Mouse (Mus musculus) midbrain, postnatal 0 days (tissue): ENCODE measurements around the gene Cfap43. TPM values are rescaled to one million over a fixed set of nuclear protein-coding genes. Genes with fewer than 3 reads are reported as not detected.

Source experiments
- ATAC-seq: fragments of 200-750 bp; cut with Nextera tagmentation; 2 replicates; pipeline ENCODE4 v1.8.0; 2017; ENCODE audit warnings: moderate number of reproducible peaks, mild to moderate bottlenecking, moderate TSS enrichment, moderate library complexity; ENCODE audit not compliant: low FRiP score
- DNase-seq: peaks from one replicate; pipeline ENCODE4 v3.0.0-alpha.2; 2015; ENCODE audit warnings: low spot score
- H3K27ac ChIP-seq: fragments of 300-500 bp; sonication (generic); 2 replicates; pipeline ENCODE4 v1.5.1; 2014; ENCODE audit warnings: low read depth, mild to moderate bottlenecking, low read length, mixed read lengths
- H3K27me3 ChIP-seq: fragments of 300-500 bp; sonication (generic); 2 replicates; pipeline ENCODE4 v1.6.1; 2014; ENCODE audit warnings: low read length, control low read depth, mixed read lengths; ENCODE audit not compliant: insufficient read depth
- H3K36me3 ChIP-seq: fragments of 300-500 bp; sonication (generic); 2 replicates; pipeline ENCODE4 v1.6.1; 2014; ENCODE audit warnings: low read length, control low read depth, mixed read lengths; ENCODE audit not compliant: insufficient read depth
- H3K4me1 ChIP-seq: fragments of 300-500 bp; sonication (generic); 2 replicates; pipeline ENCODE4 v1.6.1; 2014; ENCODE audit warnings: mild to moderate bottlenecking, control low read depth, antibody characterized with exemption, low read length, mixed read lengths; ENCODE audit not compliant: insufficient read depth
- H3K4me2 ChIP-seq: fragments of 300-500 bp; sonication (generic); 2 replicates; pipeline ENCODE4 v1.6.1; 2014; ENCODE audit warnings: low read depth, mild to moderate bottlenecking, low read length, mixed read lengths; ENCODE audit not compliant: poor library complexity, severe bottlenecking
- H3K4me3 ChIP-seq: fragments of 300-500 bp; sonication (generic); 2 replicates; pipeline ENCODE4 v1.5.1; 2014; ENCODE audit warnings: low read depth, mild to moderate bottlenecking, low read length, moderate library complexity
- H3K9ac ChIP-seq: fragments of 300-500 bp; sonication (generic); replicated peaks from 2 replicates; pipeline ENCODE4 v1.6.1; 2014; ENCODE audit warnings: mild to moderate bottlenecking, low read length, moderate library complexity, mixed read lengths; ENCODE audit not compliant: poor library complexity, severe bottlenecking
- H3K9me3 ChIP-seq: fragments of 300-500 bp; sonication (generic); 2 replicates; pipeline ENCODE4 v1.6.1; 2016; ENCODE audit warnings: low read length, control low read depth
- CTCF ChIP-seq: IDR thresholded peaks from 2 replicates; pipeline ENCODE4 v1.5.1; 2016; ENCODE audit warnings: antibody characterized with exemption, mild to moderate bottlenecking
- WGBS: fragments of 180-500 bp; shearing (Covaris S2); extraction: QIAGEN DNeasy Blood & Tissue Kit; methylation state at CpG from one replicate; pipeline ENCODE4 v1.1.7; 2014; 5-methylcytosine and 5-hydroxymethylcytosine counted together
- polyA plus RNA-seq: library from polyadenylated mRNA; unstranded; fragments of >200 nt; fragmentation: Nextera tagmentation; extraction: Ambion mirVana; gene quantifications from 2 replicates; pipeline ENCODE4 v1.2.1, GENCODE M21; 2015
- total RNA-seq: library from RNA; depleted of rRNA; stranded (reverse); fragments of >200 nt; gene quantifications from 2 replicates; pipeline ENCODE4 v1.2.3, GENCODE M21; 2014

Gene Cfap43
- total and polyA plus RNA-seq, 2 experiments from 2014 or later, result 2.6 to 4.2 TPM

DNA sequence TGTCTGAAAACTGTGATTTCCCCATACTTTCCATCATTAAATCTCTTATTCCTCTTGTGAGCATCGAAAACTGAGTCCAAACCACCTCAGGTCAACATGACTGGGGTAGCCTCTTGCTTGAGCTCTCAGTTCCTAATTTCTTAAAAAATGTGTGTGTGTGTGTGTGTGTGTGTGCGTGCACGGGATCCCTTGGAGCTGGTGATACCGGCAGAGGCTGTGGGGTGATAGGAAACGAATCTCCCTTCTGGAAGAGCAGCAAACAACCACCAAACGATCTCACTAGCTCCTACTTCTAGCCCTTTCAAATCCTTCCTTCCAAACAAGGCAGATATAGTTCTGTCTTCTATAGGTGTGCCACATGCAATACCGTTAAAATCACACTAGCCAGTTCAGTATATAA is 54.4 kb downstream of the Cfap43 start:
- TF ChIP-seq CTCF, result no peak
- no peak for ATAC-seq
- peak overlapping the region; percentile 89 for H3K4me2 ChIP-seq
- H3K4me1 ChIP-seq, result peaks cover 5% of the 10 kb centered on the region; the same call in 1 of the 2 replicates
- peak overlapping the region; percentile 83; the same call in 1 of the 2 replicates for H3K9ac ChIP-seq
- H3K4me3 ChIP-seq, result peak overlapping the region; percentile 56
- H3K9me3 ChIP-seq, result no peaks in the 10 kb centered on the region
- DNase-seq, result no peak
- 0 out of 2 replicates have a peak, but pooled peaks cover 3% of the 10 kb centered on the region for H3K36me3 ChIP-seq
- 84% methylated on average over 7 of the region's 7 CpGs for WGBS
- H3K27ac ChIP-seq, result peak overlapping the region; percentile 92
- H3K27me3 ChIP-seq, result 0 out of 2 replicates have a peak, but pooled peaks cover 4% of the 10 kb centered on the region

DNA sequence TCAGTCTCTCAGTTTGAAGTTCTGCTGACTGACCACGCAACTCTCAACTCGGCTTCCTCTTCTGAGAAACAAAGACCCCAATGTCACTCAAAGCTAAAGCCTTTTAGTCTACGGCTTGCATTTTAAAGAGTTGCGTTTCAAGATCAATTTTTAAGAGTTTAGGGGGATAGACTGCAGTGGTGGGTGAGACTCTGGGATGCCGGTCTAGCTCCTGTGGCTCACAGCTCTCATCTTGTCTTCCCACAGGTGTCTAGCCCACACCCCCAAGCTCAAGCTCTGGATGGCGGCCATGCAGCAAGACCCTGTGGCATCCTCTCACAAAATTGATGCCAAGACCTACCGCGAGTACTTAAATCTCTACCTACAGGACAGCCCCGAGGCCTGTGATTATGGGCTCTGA is 55.0 kb downstream of the Cfap43 start:
- ATAC-seq (no peak), DNase-seq (no peak)
- Histone ChIP-seq H3K4me2 (no peak overlapping the region), H3K4me1 (peaks cover 5% of the 10 kb centered on the region; the same call in 1 of the 2 replicates), H3K9ac (no peak overlapping the region), H3K27ac (no peak overlapping the region), H3K36me3 (0 out of 2 replicates have a peak, but pooled peaks cover 3% of the 10 kb centered on the region), H3K9me3 (no peaks in the 10 kb centered on the region), H3K27me3 (0 out of 2 replicates have a peak, but pooled peaks cover 4% of the 10 kb centered on the region), H3K4me3 (no peak overlapping the region)
- WGBS, result 96% methylated on average over 9 of the region's 9 CpGs
- no peak for TF ChIP-seq CTCF

DNA sequence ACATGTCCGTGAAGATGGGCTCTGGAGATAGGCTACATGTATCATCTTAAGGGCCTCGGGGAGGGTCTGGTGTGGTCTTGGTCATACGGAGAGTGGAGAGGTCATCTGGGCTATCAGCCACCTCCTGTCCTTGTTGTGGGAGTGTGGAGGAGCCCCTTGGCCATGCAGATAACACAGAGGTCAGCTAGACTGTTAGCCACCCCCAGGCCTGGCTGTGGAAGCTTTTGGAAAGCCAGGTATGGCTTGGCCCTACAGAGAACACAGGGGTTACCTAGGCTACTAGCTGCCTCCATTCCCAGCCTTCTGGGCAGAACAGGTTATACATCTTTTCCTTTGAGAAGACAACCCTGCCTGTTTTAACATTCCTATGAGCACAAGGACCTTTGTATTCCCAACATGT is 56.5 kb downstream of the Cfap43 start:
- H3K27me3 ChIP-seq, result no peaks in the 10 kb centered on the region
- peaks cover 5% of the 10 kb centered on the region; the same call in 1 of the 2 replicates for H3K4me1 ChIP-seq
- no peak overlapping the region for H3K4me2 ChIP-seq
- no peak overlapping the region for H3K4me3 ChIP-seq
- no peak overlapping the region for H3K9ac ChIP-seq
- no peak overlapping the region for H3K27ac ChIP-seq
- 99% methylated on average over 3 of the region's 3 CpGs for WGBS
- DNase-seq (no peak), ATAC-seq (no peak)
- 0 out of 2 replicates have a peak, but pooled peaks cover 3% of the 10 kb centered on the region for H3K36me3 ChIP-seq
- no peaks in the 10 kb centered on the region for H3K9me3 ChIP-seq
- no peak for TF ChIP-seq CTCF

DNA sequence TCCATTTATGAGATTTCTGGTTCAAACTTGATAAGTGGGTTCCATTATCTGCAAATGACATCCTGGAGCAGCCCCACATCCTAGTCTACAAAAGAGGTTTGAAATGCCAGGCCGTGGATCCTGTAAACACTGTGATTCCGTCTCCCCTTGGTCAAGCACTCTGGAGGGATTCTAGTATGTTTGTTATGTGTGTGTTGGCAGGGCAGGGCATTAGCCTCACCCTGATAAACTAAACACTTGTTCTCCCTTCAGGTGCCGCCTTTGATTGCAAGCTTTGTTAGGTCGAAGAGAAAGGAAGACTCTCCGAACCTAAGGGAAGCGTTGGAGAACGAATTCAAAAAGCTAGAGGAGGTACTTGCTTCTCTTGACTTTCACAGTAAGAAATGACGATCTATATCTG is 59.9 kb downstream of the Cfap43 start:
- Histone ChIP-seq H3K36me3 (0 out of 2 replicates have a peak, but pooled peaks cover under 1% of the 10 kb centered on the region), H3K27me3 (no peaks in the 10 kb centered on the region), H3K9me3 (no peaks in the 10 kb centered on the region), H3K4me2 (no peak overlapping the region), H3K4me1 (no peaks in the 10 kb centered on the region), H3K4me3 (no peak overlapping the region), H3K27ac (no peak overlapping the region), H3K9ac (no peak overlapping the region)
- 94% methylated on average over 8 of the region's 8 CpGs for WGBS
- TF ChIP-seq CTCF, result no peak
- DNase-seq, result no peak
- no peak for ATAC-seq

DNA sequence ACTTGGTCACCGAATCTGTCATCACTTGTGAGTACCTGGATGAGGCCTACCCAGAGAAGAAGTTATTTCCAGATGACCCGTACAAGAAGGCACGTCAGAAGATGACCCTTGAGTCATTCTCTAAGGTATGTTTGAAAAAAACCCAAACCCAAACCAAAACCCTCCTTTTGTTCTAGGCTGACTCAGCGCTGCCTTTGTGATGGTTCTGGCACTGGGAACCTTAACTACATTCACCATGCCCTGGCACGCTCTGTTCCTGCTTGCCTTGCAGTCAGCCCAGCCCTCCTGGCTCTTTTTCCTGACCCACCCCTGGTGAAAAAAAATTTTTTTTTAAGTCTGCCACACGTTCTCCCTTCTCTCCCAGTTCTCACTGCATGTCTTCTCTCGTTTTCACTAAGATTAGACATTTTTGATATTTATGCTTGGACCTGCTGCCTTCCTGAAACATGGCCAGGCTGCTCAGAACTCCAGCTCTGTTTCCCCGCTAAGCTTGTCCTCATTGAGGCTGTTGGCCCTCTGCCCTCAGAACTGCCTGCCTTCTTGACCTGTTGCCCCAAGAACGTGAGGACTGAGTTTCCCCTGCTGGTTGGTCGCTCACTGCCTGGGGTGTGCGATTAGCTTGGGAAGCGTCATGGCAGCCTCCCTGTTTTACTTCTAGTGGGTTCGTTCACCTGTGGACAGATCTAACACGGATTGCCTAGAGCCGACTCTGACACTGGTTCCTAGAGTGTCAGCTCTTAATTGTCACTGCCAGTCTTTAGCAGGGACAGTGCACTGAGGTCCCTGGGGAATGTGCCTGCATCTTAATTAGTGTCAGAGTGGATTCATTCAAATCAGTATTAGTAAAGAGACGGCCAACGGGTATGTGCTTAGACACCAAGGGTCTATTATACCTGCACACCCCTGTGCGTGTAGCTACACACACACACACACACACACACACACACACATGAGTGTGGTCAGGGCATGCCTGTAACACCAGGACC is 60.8 kb downstream of the Cfap43 start:
- 74% methylated on average over 18 of the region's 18 CpGs for WGBS
- Histone ChIP-seq H3K4me2 (no peak overlapping the region), H3K27me3 (no peaks in the 10 kb centered on the region), H3K4me1 (no peaks in the 10 kb centered on the region), H3K27ac (no peak overlapping the region), H3K36me3 (no peaks in the 10 kb centered on the region), H3K4me3 (no peak overlapping the region), H3K9me3 (no peaks in the 10 kb centered on the region), H3K9ac (no peak overlapping the region)
- ATAC-seq (no peak), DNase-seq (no peak)
- no peak for TF ChIP-seq CTCF
